Mouse (Mus musculus): ENCODE measurements around the gene Gm48552.

DNA sequence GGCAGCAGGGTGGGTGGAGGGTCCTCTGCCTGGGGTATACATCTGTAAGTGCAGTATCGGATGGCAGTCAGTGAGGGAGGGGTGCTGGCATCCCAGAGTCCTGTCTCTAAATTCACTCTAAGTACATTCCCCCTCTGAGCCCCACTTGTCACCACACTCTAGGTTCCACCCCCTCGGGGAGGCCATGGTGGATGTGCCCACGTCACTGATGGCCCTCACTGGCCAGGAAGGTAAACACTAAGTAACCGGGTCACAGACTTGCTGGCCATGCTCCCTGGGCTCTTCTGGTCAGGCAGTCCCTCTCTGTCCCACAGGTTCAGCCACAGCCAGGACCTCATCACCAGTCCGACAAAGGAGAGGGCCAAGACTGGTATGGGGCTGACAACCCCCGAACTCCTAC, 33.4 kb downstream of the Gm48552 start:
- TF ChIP-seq EP300 (IDR thresholded peaks at IDR 0.05; ENCODE audit: insufficient read depth, low read depth, low read length) (no peak), POLR2A (IDR thresholded peaks at IDR 0.05; ENCODE audit: insufficient read depth, low read depth, low read length) (no peak), CTCF (IDR thresholded peaks at IDR 0.05) (no peak)

Data from heart, adult 2 months (tissue).